Mouse (Mus musculus): Measurements from ENCODE around the gene Erich3.

DNA sequence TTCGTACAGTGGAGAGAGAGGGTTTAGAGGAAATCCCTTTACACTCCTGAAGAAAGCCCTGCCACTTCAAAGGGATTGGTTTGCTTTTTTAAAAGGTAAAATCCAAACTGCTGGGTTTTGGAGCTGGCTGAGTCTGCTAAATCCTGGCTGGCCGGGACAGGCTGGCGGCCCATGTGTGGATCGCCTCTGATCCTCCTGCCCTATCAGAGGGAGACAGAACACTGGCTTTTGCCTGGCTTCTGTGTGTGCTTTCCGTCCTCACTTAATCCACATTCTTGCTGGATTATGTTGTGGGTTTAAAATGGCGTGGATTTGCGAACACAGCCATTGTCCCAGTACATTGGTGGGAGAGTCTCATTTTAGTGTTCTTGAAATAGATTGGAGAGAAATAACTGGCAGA is 48.4 kb upstream of the Erich3 start:
- TF ChIP-seq POLR2A (IDR thresholded peaks at IDR 0.05; ENCODE audit: insufficient read depth, low read depth, low read length) (no peak), CTCF (IDR thresholded peaks at IDR 0.05; ENCODE audit: insufficient read depth, low read depth, low read length) (no peak)
